Mouse (Mus musculus) forebrain, postnatal 0 days (tissue): ENCODE results near the gene Snx11. TPM values are rescaled to one million over a fixed set of nuclear protein-coding genes. Genes with fewer than 3 reads are reported as not detected.

Source experiments
- ATAC-seq: fragments of 200-750 bp; cut with Nextera tagmentation; 2 replicates; pipeline ENCODE4 v1.8.0; 2017; ENCODE audit warnings: mild to moderate bottlenecking, moderate library complexity
- DNase-seq: peaks from one replicate; pipeline ENCODE4 v3.0.0-alpha.2; 2015
- H3K27ac ChIP-seq: fragments of 300-500 bp; sonication (generic); 2 replicates; pipeline ENCODE4 v1.5.1; 2014; ENCODE audit warnings: low read depth, mild to moderate bottlenecking, antibody characterized with exemption, low read length, moderate library complexity, mixed read lengths
- H3K27me3 ChIP-seq: fragments of 300-500 bp; sonication (generic); 2 replicates; pipeline ENCODE4 v1.6.1; 2014; ENCODE audit warnings: mild to moderate bottlenecking, low read length, mixed read lengths; ENCODE audit not compliant: insufficient read depth
- H3K36me3 ChIP-seq: fragments of 300-500 bp; sonication (generic); 2 replicates; pipeline ENCODE4 v1.6.1; 2014; ENCODE audit warnings: mild to moderate bottlenecking, moderate library complexity; ENCODE audit not compliant: insufficient read depth
- H3K4me1 ChIP-seq: fragments of 300-500 bp; sonication (generic); 2 replicates; pipeline ENCODE4 v1.6.1; 2014; ENCODE audit warnings: antibody characterized with exemption; ENCODE audit not compliant: insufficient read depth
- H3K4me2 ChIP-seq: fragments of 300-500 bp; sonication (generic); 2 replicates; pipeline ENCODE4 v1.6.1; 2014; ENCODE audit warnings: low read depth, mild to moderate bottlenecking, moderate library complexity
- H3K4me3 ChIP-seq: fragments of 300-500 bp; sonication (generic); 2 replicates; pipeline ENCODE4 v1.5.1; 2014; ENCODE audit warnings: low read depth, low read length, mixed read lengths
- H3K9ac ChIP-seq: fragments of 300-500 bp; sonication (generic); 2 replicates; pipeline ENCODE4 v1.6.1; 2014; ENCODE audit warnings: mild to moderate bottlenecking
- H3K9me3 ChIP-seq: fragments of 300-500 bp; sonication (generic); 2 replicates; pipeline ENCODE4 v1.6.1; 2016; ENCODE audit warnings: low read length
- CTCF ChIP-seq: sonication (generic); IDR thresholded peaks from 2 replicates; pipeline ENCODE4 v1.5.1; 2016; ENCODE audit warnings: antibody characterized with exemption, control low read depth, low read depth
- WGBS: fragments of 180-500 bp; shearing (Covaris S2); extraction: QIAGEN DNeasy Blood & Tissue Kit; methylation state at CpG from one replicate; pipeline ENCODE4 v1.1.7; 2014; 5-methylcytosine and 5-hydroxymethylcytosine counted together
- polyA plus RNA-seq: library from polyadenylated mRNA; unstranded; fragments of >200 nt; fragmentation: Nextera tagmentation; extraction: Ambion mirVana; gene quantifications from 2 replicates; pipeline ENCODE4 v1.2.1, GENCODE M21; 2015
- total RNA-seq: library from RNA; depleted of rRNA; stranded (reverse); fragments of >200 nt; gene quantifications from 2 replicates; pipeline ENCODE4 v1.2.3, GENCODE M21; 2014; rRNA removed

Snx11 gene
- total and polyA plus RNA-seq, 2 experiments from 2014 or later = 37.1 to 68.8 TPM

- no peaks in the 10 kb centered on the region for H3K36me3 ChIP-seq
- TF ChIP-seq CTCF = no peak
- no peak overlapping the region for H3K4me3 ChIP-seq
- no peak overlapping the region for H3K9ac ChIP-seq
- no peaks in the 10 kb centered on the region for H3K9me3 ChIP-seq
- 75% methylated on average over 1 of the region's 1 CpGs for WGBS
- H3K27me3 ChIP-seq = no peaks in the 10 kb centered on the region
- H3K4me2 ChIP-seq = no peak overlapping the region
- no peaks in the 10 kb centered on the region for H3K4me1 ChIP-seq
- DNase-seq (no peak), ATAC-seq (no peak)
- H3K27ac ChIP-seq = no peak overlapping the region
These were observed 51.5 kb downstream of the Snx11 start for GRCm38 (mm10) chr11:96725833-96726232.

DNA sequence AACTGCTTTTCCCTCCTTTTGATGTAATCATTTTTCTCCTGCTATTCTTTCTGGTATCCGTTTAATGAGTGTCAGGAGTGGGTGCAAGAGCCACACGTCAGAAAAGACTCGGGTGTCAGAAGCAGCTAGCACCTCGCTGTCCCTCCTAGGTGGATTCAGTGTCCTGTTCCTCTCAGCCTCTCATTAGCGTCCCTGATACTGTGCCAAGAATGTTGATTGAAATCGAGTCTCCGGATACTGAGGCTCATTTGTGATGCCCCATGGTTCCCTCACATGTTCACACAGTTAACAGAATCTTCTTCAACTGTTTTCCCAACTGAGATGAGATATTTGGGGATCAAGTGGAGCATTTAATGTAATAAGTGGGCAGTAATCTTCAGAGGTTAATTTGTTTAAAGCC, 58.8 kb downstream of the Snx11 start:
- DNase-seq = no peak
- WGBS = 31% methylated on average over 7 of the region's 7 CpGs

More for the DNA sequence above, 58.8 kb downstream of the Snx11 start:
- H3K4me1 ChIP-seq = no peaks in the 10 kb centered on the region
- no peaks in the 10 kb centered on the region for H3K9me3 ChIP-seq
- no peaks in the 10 kb centered on the region for H3K36me3 ChIP-seq
- no peak for ATAC-seq
- H3K4me3 ChIP-seq = no peak overlapping the region
- H3K27ac ChIP-seq = no peak overlapping the region
- TF ChIP-seq CTCF = no peak
- H3K27me3 ChIP-seq = no peaks in the 10 kb centered on the region; the same call in 1 of the 2 replicates
- H3K9ac ChIP-seq = no peak overlapping the region
- no peak overlapping the region for H3K4me2 ChIP-seq

Other genes with a start within 250 kb of the Snx11 start
- gene Cbx1, start 11.6 kb upstream of the Snx11 start, total RNA-seq = 57.0 and 62.4 TPM in 2 replicates
- gene Cbx1, start 11.6 kb upstream of the Snx11 start, polyA plus RNA-seq = 53.7 and 55.6 TPM in 2 replicates
- gene Nfe2l1, start 52.4 kb upstream of the Snx11 start, total RNA-seq = 46.5 and 57.4 TPM in 2 replicates
- gene Nfe2l1, start 52.4 kb upstream of the Snx11 start, polyA plus RNA-seq = 47.3 and 62.4 TPM in 2 replicates
- 5.8 and 7.1 TPM in 2 replicates for gene Copz2, start 72.3 kb upstream of the Snx11 start, total RNA-seq
- 14.8 and 14.9 TPM in 2 replicates for gene Copz2, start 72.3 kb upstream of the Snx11 start, polyA plus RNA-seq
- gene Cdk5rap3, start 138.9 kb upstream of the Snx11 start, total RNA-seq = 54.9 and 57.7 TPM in 2 replicates
- gene Cdk5rap3, start 138.9 kb upstream of the Snx11 start, polyA plus RNA-seq = 86.4 and 88.8 TPM in 2 replicates
- not detected in 2 replicates for gene Prr15l, start 150.5 kb upstream of the Snx11 start, total RNA-seq
- 0.11 TPM in 1 of 2 replicates, not detected in the other for gene Prr15l, start 150.5 kb upstream of the Snx11 start, polyA plus RNA-seq
- gene Pnpo, start 166.4 kb upstream of the Snx11 start, total RNA-seq = 26.2 and 30.3 TPM in 2 replicates
- 28.1 and 33.1 TPM in 2 replicates for gene Pnpo, start 166.4 kb upstream of the Snx11 start, polyA plus RNA-seq
- 1.9 and 5.0 TPM in 2 replicates for gene Sp2, start 205.4 kb upstream of the Snx11 start, total RNA-seq
- gene Sp2, start 205.4 kb upstream of the Snx11 start, polyA plus RNA-seq = 13.5 and 14.8 TPM in 2 replicates
- 0.85 and 0.86 TPM in 2 replicates for gene Sp6, start 235.8 kb upstream of the Snx11 start, total RNA-seq
- gene Sp6, start 235.8 kb upstream of the Snx11 start, polyA plus RNA-seq = 0.35 and 0.75 TPM in 2 replicates